Mouse (Mus musculus) myocyte (in vitro differentiated cells): ENCODE measurements around the gene Sntb2.

Experiments used
- CEBPB ChIP-seq: IDR thresholded peaks from 2 replicates; pipeline ENCODE4 v1.6.1; 2011; ENCODE audit warnings: mild to moderate bottlenecking, moderate library complexity; ENCODE audit not compliant: poor library complexity, insufficient read depth, severe bottlenecking
- E2F4 ChIP-seq: IDR thresholded peaks from one replicate; pipeline ENCODE4 v1.6.1; 2011; ENCODE audit warnings: mild to moderate bottlenecking, control low read depth, moderate library complexity; ENCODE audit not compliant: insufficient read depth
- MYOD1 ChIP-seq, 3 experiments: IDR thresholded peaks; one replicate each; pipeline ENCODE4 v1.6.1; 2011; ENCODE audit warnings: control low read depth in 2 of 3, low read depth in 2 of 3, mild to moderate bottlenecking in 2 of 3, moderate library complexity in 1 of 3; ENCODE audit not compliant: insufficient read length in 2 of 3, control insufficient read depth in 1 of 3
- MYOG ChIP-seq, 3 experiments: IDR thresholded peaks; one replicate each; pipeline ENCODE4 v1.6.1; 2011; ENCODE audit warnings: control low read depth in 2 of 3, low read depth in 2 of 3, mild to moderate bottlenecking in 2 of 3; ENCODE audit not compliant: insufficient read length in 2 of 3, control insufficient read depth in 1 of 3, insufficient read depth in 1 of 3
- POLR2A ChIP-seq: IDR thresholded peaks from one replicate; pipeline ENCODE4 v1.6.1; 2011; ENCODE audit warnings: low read depth, mild to moderate bottlenecking, control low read depth, moderate library complexity; ENCODE audit not compliant: insufficient read length
- POLR2AphosphoS2 ChIP-seq: IDR thresholded peaks from one replicate; pipeline ENCODE4 v1.6.1; 2011; ENCODE audit warnings: low read depth, control low read depth; ENCODE audit not compliant: insufficient read length
- REST ChIP-seq: IDR thresholded peaks from one replicate; pipeline ENCODE4 v1.6.1; 2011; ENCODE audit warnings: mild to moderate bottlenecking, control low read depth, moderate library complexity; ENCODE audit not compliant: insufficient read depth, insufficient read length
- TCF12 ChIP-seq: IDR thresholded peaks from one replicate; pipeline ENCODE4 v1.6.1; 2011; ENCODE audit warnings: mild to moderate bottlenecking, control low read depth; ENCODE audit not compliant: poor library complexity, insufficient read depth, severe bottlenecking
- USF1 ChIP-seq: IDR thresholded peaks from one replicate; pipeline ENCODE4 v1.6.1; 2011; ENCODE audit warnings: low read depth, mild to moderate bottlenecking, control low read depth, moderate library complexity

GRCm38 (mm10) chr8:106941806-106942205 is 6.3 kb downstream of the Sntb2 start:
- TF ChIP-seq POLR2A (no peak), MYOG (IDR thresholded peaks at IDR 0.05; ENCODE audit: control insufficient read depth in 1 of 3, insufficient read depth in 1 of 3, insufficient read length in 2 of 3, low read depth in 2 of 3) (no peak), USF1 (no peak), E2F4 (no peak), TCF12 (no peak), POLR2AphosphoS2 (no peak), CEBPB (peak; percentile 47; the same call in 1 of the 2 replicates), REST (no peak), MYOD1 (IDR thresholded peaks at IDR 0.05; ENCODE audit: control insufficient read depth in 1 of 3, insufficient read length in 2 of 3, low read depth in 2 of 3) (no peak)
